Mouse (Mus musculus): Measurements from ENCODE around the gene Uba52.
A peak's percentile ranks its signal among the peaks of the same experiment; 100 is the strongest.

Gene Uba52

DNA sequence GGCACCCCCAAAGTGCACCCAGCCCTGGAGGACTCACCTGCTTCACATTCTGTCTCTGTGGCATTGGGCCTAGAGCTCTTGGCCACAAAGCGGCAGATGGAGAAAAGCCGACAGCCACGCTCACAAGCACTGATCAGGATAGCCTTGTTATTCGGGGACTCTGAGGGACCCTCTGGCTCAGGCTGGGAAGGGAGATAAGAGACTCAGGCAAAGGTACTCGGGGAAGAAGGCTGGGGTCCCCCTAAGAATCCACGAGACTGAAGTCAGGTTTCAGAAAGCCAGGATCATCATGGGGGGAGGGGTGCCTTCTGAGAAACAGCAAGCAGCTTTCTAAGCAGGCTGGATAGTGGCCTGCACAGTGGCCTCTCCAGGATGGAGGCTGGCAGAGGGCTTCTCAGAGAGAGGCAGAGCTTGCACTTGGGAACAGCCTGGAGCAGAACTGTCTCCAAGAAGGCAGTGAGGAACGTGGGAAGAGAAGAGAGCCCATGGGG is 24.4 kb downstream of the Uba52 start:
- no peak for DNase-seq (ENCODE audit: low read depth, low spot score)

DNA sequence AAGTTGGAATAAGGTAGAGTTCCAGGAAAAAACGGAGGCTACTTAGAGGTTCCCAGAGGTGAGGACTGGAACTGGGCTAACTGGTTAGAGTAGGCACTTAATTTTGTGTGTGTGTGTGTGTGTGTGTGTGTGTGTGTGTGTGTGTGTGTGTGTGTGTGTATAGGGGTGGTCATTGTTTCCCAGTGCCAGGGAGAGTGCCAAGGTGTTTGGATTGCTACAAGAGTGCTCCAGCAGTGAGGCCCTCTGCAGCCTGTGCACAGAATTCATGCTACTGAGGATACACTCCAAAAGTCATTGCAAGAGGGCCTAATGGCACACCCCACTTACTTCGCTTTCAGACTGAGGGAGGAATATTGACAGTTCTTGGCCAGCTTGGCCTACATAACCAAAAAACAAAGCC is 27.7 kb downstream of the Uba52 start:
- DNase-seq (ENCODE audit: low read depth, low spot score) = no peak

DNA sequence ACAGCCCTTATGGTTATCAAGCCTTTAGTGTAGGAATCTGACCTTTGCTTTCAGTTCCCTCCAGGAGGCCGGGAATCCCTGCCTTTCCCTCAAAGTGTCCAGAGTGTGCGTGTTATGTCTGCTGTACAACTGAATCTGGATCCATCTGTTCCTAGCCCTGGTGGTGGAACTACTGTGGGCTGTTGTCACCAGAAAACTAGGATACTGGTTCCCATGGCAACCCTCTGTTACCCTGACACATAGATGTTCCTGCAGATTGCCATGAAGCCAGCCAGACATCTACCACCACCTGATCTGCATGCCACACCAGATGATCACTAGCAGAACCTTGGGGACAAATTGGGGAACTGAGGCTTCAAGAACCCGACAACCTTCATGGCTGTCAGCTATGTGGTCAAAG is 28.7 kb downstream of the Uba52 start:
- DNase-seq (ENCODE audit: low read depth, low spot score) = no peak

- DNase-seq (ENCODE audit: low read depth, low spot score) = no peak
Observed at GRCm38 (mm10) chr8:70477269-70477982, 33.2 kb downstream of the Uba52 start.

DNA sequence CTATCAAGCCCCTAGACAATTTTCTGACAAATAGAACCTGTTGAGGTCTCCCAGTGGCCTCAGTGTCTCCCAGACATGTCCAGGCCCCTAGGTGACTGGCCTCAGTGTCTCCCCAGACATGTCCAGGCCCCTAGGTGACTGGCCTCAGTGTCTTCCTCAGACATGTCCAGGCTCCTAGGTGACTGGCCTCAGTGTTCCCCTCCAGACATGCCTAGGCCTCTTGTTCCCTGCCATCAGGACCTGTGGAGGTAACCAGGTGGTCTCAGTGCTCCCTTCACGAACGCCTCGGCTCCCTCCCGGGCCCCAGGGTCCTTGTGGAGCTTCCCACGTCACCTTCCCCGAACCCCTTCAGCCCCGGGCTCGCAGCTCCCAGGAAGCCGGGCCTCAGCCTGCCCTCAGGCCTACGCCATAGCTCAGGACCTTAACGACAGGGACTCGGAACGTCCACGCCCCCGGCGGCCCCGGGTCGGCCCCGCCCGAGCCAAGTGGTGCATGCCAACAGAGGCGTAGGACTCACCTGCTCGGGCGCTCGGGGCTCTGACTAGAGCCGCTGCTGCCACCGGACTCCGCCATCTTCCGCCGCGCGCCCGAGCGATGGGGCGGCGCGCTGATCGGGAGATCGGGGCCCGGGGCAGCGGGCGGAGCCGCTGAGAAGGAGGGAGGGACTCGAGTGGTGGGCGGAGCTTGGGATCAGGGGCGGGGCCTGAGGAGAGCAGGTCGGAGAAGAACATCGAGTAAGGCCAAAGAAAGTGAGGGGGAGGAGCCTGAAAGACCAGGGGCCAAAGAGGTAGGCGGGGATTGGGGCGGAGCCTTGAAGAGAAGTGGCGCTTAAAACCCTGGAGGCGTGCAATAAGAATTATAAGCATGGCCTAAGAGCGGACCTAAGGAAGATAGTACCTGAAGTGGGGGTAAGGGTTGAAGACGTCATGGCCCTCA is 34.0 kb downstream of the Uba52 start, which contains the start of gene Klhl26:
Gene Klhl26, minus strand, starts transcription at position 636 of the 936 bp plus-strand sequence.
- DNase-seq (ENCODE audit: low read depth, low spot score) = peak; percentile 83

DNA sequence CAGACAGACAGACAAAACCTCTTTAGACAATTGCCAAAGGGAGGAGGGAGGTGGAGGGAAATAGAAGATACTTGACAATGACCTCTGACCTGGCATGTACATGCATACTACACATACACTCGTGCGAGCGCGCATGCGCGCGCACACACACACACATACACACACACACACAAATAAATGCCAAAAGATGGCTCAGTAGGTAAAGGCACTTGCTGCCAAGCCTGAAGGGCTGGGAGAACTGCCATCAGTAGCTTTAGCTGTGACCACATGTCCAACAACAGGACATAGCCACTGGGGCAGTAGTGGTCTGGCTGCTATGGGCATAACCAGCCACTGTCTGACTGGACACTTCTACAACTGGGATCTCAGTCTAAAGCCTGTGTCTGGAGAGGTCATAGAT is 38.7 kb downstream of the Uba52 start:
- DNase-seq (ENCODE audit: low read depth, low spot score) = no peak

DNA sequence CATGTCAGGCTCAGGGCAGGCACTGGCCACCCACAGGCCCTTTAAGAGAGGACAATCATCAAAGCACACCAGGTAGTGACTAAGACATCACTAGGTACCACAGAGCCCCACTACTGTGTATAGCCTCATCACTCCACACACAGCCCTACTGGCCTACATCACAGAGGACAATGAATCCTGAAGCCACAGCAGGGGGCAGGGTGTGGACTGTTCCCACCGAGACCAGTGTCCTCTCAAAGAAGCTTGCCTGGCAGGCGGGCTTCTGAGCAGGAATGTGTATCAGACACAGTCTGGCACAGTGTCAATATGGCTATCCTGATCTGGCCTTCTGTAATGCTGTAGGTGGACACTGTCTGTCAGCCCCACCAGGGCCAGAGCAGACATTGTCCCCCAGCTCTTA is 40.7 kb downstream of the Uba52 start:
- DNase-seq (ENCODE audit: low read depth, low spot score) = no peak

DNA sequence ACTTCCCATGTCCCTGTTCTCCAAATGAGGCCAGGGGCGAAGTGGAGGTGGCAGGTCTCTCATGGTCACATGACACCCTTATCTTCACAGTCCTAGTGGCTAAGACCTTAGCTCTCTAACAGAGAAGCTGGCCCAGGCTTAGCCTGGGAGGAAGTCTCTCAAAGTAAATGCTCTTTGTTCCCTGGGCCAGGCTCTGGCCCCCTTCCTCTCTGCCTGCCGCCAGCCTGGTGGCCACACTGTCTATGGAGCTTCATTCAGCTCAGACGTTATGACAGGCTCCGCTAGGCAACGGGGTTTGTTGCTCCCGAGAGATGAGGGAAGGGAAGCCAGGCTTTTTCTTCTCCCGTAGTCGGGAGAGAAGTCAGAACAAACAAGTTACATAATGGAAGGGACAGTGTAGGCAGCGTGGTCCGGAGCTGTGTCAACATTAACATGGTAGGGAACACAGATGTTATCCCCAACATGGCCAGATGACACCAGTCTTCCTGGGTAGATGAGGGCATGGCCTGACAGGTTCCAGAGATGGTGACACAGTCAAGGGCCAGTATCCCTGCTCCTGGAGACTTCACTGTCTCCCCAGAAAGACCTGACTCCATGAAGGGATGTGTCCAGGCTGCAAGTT is 41.2 kb downstream of the Uba52 start:
- no peak for DNase-seq (ENCODE audit: low read depth, low spot score)

DNA sequence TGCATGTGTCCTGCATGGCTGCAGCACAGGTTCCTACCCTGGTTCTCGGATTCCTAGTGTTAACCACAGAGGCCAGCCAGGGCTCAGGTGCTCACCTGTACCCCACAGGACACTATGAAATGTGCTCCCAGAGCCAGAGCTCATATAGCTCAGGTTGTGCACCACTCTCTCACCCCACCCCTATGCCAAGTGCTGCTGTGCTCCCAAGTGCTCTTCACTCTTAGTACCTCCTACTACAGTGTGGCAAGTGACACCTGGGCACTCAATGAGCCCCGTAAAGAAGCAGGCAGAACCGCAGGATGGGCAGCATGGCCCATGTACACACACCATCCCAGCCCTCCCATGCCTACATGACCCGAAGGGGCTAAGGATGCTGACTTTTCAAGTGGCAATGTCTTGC is 41.9 kb downstream of the Uba52 start:
- DNase-seq (ENCODE audit: low read depth, low spot score) = no peak

DNA sequence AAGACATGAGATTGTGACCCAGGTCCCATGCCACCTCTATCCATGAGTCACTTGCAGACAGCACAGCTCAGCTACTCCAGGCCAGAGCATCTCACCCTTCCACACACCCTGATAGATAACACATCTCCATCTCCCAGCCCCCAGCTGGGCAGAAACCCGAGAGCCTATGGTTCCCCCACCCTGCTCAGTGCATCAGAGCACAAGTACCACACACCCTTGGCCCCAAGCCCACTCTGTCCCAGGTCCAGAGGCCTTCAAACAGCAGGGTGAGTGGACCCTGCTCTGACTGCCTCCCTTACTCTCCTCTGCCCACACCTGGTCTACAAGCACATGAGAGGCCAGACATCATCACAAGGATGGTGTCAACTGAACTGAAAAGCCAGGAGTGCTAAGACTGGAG is 42.7 kb downstream of the Uba52 start:
- no peak for DNase-seq (ENCODE audit: low read depth, low spot score)

DNA sequence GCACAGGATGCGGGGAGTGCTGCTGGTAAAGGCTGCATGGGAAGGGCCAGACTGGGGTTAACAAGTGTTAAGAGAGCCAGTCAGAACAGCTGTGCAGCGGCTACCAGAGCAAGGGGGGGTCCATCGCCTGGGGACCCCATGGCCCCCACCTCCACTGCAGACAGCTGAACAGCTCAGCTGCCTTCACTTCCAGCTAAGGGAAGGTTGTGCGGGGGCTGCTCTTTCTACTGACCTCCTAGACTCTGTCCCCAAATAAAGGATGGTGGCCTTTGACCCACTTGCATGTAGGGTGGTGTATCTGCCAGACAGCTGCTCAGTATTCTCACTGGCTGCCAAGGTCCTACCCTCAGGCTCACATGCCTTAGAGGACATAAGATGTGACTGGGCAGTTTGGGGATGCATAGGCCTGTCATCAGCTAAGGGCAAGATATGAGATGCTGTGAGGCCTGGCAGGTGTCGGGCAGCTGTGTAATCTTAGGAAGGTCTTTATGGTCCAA is 43.3 kb downstream of the Uba52 start:
- no peak for DNase-seq (ENCODE audit: low read depth, low spot score)

DNA sequence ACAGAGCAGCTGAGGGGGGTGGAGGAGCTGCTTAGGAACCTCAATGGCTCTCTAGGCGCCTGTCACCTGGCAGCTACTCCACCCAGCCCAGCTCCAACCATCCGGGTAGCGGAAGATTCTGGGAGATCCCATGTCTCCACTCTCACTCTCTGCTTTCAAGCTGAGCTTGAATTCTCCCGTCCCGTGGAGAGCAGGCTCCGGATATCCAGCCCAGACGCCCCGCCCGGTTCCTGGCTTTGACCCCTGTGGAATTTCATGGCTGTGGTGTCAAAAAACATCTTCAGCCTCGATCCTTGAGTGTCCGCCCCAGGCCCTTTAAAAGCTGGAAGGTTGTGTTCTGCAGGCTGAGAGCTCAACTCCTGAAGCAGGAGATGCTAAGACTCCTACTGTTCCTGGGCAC is 43.8 kb downstream of the Uba52 start:
- DNase-seq (ENCODE audit: low read depth, low spot score) = no peak

GRCm38 (mm10) chr8:70466305-70466704 is 44.3 kb downstream of the Uba52 start:
- DNase-seq (ENCODE audit: low read depth, low spot score) = no peak

DNA sequence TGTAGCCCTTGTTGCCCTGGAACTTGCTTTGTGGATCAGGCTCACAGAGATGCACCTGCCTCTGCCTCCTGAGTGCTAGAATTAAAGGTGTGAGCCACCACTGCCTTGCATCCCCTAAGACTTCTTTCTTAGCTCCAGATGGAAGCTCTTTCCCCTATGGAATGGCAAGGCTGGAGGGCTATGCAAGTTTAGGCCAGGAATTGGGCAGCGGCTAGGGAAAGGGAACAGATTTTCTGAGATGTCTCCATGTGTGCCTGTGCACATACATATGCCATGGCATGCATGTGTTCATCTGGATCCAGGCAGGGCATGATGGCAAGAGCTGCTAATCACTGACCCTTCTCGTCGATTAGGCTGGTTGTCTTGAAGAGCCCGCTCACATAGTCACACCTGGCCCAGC is 44.9 kb downstream of the Uba52 start:
- no peak for DNase-seq (ENCODE audit: low read depth, low spot score)

- no peak for DNase-seq (ENCODE audit: low read depth, low spot score)
Observed at GRCm38 (mm10) chr8:70464162-70464561, 46.4 kb downstream of the Uba52 start.

GRCm38 (mm10) chr8:70463306-70463705 is 47.3 kb downstream of the Uba52 start:
- no peak for DNase-seq (ENCODE audit: low read depth, low spot score)

DNA sequence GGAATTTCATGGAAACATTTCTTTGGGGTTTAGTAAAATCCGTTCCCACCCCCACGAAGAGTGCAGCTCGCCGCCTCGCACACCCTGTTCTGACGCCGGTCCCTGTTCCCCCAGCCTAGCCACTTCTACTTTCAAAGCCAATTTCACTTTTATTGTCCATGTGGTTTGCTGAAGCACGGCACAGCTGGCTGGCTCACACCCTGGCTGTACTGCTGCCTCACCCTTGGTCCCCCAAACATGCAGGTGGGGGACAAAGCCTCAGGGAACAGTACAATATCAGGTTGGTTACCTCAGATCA is 48.1 kb downstream of the Uba52 start:
- DNase-seq (ENCODE audit: low read depth, low spot score) = no peak

GRCm38 (mm10) chr8:70461765-70462515 is 48.7 kb downstream of the Uba52 start:
- DNase-seq (ENCODE audit: low read depth, low spot score) = no peak

- no peak for DNase-seq (ENCODE audit: low read depth, low spot score)
Observed at GRCm38 (mm10) chr8:70460606-70461005, 50.0 kb downstream of the Uba52 start.

DNA sequence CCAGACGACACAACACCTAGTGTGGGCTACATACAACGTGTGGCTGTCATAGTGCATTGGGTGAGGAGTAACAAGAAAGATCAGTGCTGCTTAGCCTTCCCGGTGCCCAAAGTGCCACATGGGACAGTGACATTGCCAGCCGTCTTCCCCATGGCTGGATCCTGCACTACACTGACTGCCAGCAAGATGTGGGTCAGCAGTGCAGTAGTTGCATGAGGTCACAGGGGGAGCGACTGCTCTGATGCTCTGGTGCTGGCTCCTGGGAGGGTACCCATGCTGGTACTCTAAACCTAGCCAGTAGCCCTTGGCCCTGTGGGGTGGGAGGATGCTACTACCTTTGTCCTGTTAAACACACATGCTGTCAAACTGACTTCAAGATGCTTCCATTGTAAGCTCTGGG is 50.4 kb downstream of the Uba52 start:
- no peak for DNase-seq (ENCODE audit: low read depth, low spot score)

DNA sequence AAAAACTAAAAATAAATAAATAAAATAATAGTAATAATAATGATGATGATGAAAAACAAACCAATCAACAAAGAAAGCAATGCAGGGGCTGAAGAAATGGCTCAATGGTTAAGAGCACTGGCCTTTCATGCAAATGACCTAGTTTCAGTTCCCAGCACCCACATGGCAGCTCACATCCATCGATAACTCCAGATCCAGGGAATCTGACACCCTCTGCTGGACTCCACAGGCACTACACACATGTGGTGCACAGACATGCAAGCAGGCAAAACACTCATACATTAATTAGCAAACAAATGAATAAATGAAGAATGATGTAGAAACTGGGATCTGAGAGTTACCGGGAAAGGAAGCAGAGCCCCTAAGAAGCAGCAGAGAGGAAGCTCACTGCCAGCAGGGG is 51.0 kb downstream of the Uba52 start:
- DNase-seq (ENCODE audit: low read depth, low spot score) = no peak

- no peak for DNase-seq (ENCODE audit: low read depth, low spot score)
Observed at GRCm38 (mm10) chr8:70458462-70458861, 52.1 kb downstream of the Uba52 start.

Data from retina, postnatal 7 days (tissue).